Mouse (Mus musculus) kidney, embryonic 16.5 days (tissue): ENCODE data around the gene Mup20. TPM values are rescaled to one million over a fixed set of nuclear protein-coding genes. Genes with fewer than 3 reads are reported as not detected.
"Not testable (repeated sequence)": the region's sequence is repeated elsewhere in the genome, so short reads cannot be mapped to it uniquely, and the experiment has no call there.

ENCODE experiments used
- ATAC-seq: fragments of 200-750 bp; cut with Nextera tagmentation; 2 replicates; pipeline ENCODE4 v1.8.0; 2017; ENCODE audit warnings: moderate TSS enrichment; ENCODE audit not compliant: low FRiP score, low TSS enrichment
- H3K27ac ChIP-seq: fragments of 300-500 bp; sonication (generic); 2 replicates; pipeline ENCODE4 v1.5.1; 2014; ENCODE audit warnings: low read length
- H3K27me3 ChIP-seq: fragments of 300-500 bp; sonication (generic); 2 replicates; pipeline ENCODE4 v1.6.1; 2014; ENCODE audit warnings: low read length, control low read depth, mixed read lengths; ENCODE audit not compliant: insufficient read depth
- H3K36me3 ChIP-seq: fragments of 300-500 bp; sonication (generic); 2 replicates; pipeline ENCODE4 v1.6.1; 2014; ENCODE audit warnings: low read length, control low read depth, mixed read lengths; ENCODE audit not compliant: insufficient read depth
- H3K4me1 ChIP-seq: fragments of 300-500 bp; sonication (generic); 2 replicates; pipeline ENCODE4 v1.6.1; 2014; ENCODE audit warnings: low read length, control low read depth, mixed read lengths; ENCODE audit not compliant: insufficient read depth
- H3K4me2 ChIP-seq: fragments of 300-500 bp; sonication (generic); replicated peaks from 2 replicates; pipeline ENCODE4 v1.6.1; 2014; ENCODE audit warnings: low read depth, low read length
- H3K4me3 ChIP-seq: fragments of 300-500 bp; sonication (generic); 2 replicates; pipeline ENCODE4 v1.5.1; 2014; ENCODE audit warnings: mild to moderate bottlenecking, low read length
- H3K9ac ChIP-seq: fragments of 300-500 bp; sonication (generic); replicated peaks from 2 replicates; pipeline ENCODE4 v1.6.1; 2014; ENCODE audit warnings: low read length
- H3K9me3 ChIP-seq: fragments of 300-500 bp; sonication (generic); 2 replicates; pipeline ENCODE4 v1.6.1; 2016; ENCODE audit warnings: low read length, control low read depth
- WGBS: fragments of 180-500 bp; shearing (Covaris S2); extraction: QIAGEN DNeasy Blood & Tissue Kit; methylation state at CpG from one replicate; pipeline ENCODE4 v1.1.7; 2014; 5-methylcytosine and 5-hydroxymethylcytosine counted together
- polyA plus RNA-seq: library from polyadenylated mRNA; unstranded; fragments of >200 nt; fragmentation: Nextera tagmentation; extraction: Ambion mirVana; gene quantifications from 2 replicates; pipeline ENCODE4 v1.2.1, GENCODE M21; 2015

The Mup20 gene
- not detected in 2 replicates for polyA plus RNA-seq

- H3K27me3 ChIP-seq, H3K4me1 ChIP-seq, H3K36me3 ChIP-seq, H3K4me3 ChIP-seq, H3K9me3 ChIP-seq, H3K27ac ChIP-seq, H3K9ac ChIP-seq, ATAC-seq, H3K4me2 ChIP-seq: not testable (repeated sequence)
- WGBS = 86% methylated on average over 2 of the region's 3 CpGs
Observed at GRCm38 (mm10) chr4:62054058-62054457, at the start of gene Mup20. Mup20 (minus strand) TSS chr4:62054158.

- H3K27me3 ChIP-seq, ATAC-seq: not testable (repeated sequence)
Observed at GRCm38 (mm10) chr4:62103366-62103765, 49.4 kb upstream of the Mup20 start.

GRCm38 (mm10) chr4:62087953-62088352 is 34.0 kb upstream of the Mup20 start:
- Histone ChIP-seq H3K4me1 (no peaks in the 10 kb centered on the region), H3K9ac (no peak overlapping the region), H3K4me2 (no peak overlapping the region), H3K4me3 (no peak overlapping the region), H3K9me3 (no peaks in the 10 kb centered on the region), H3K27ac (no peak overlapping the region), H3K36me3 (no peaks in the 10 kb centered on the region), H3K27me3 (no peaks in the 10 kb centered on the region)
- ATAC-seq = no peak
- WGBS = 85% methylated on average over 2 of the region's 2 CpGs

More at GRCm38 (mm10) chr4:62103366-62103765, 49.4 kb upstream of the Mup20 start:
- not testable (repeated sequence) for H3K4me2 ChIP-seq, H3K4me1 ChIP-seq, H3K36me3 ChIP-seq, H3K9me3 ChIP-seq, H3K27ac ChIP-seq, H3K9ac ChIP-seq, H3K4me3 ChIP-seq
- 80% methylated on average over 1 of the region's 2 CpGs for WGBS

- no peak within 1 kb of the TSS for H3K4me2 ChIP-seq
- H3K4me1 ChIP-seq = no peaks in the 10 kb centered on the region
- H3K9me3 ChIP-seq = no peaks in the 10 kb centered on the region
- H3K4me3 ChIP-seq = no peak within 1 kb of the TSS
- H3K36me3 ChIP-seq = no peaks in the 10 kb centered on the region
- no peaks in the 10 kb centered on the region for H3K27me3 ChIP-seq
- H3K9ac ChIP-seq = no peak within 1 kb of the TSS
- 80% methylated on average over 2 of the region's 2 CpGs for WGBS
- no peak within 1 kb of the TSS for H3K27ac ChIP-seq
- no peak for ATAC-seq
Observed at GRCm38 (mm10) chr4:62087241-62087640, 33.3 kb upstream of the Mup20 start, which contains the start of gene Mup3. Mup3 (minus strand) TSS chr4:62087342.

- Histone ChIP-seq H3K9me3 (no peaks in the 10 kb centered on the region), H3K36me3 (no peaks in the 10 kb centered on the region), H3K4me2 (no peak overlapping the region), H3K9ac (no peak overlapping the region), H3K4me1 (no peaks in the 10 kb centered on the region), H3K4me3 (no peak overlapping the region), H3K27ac (no peak overlapping the region), H3K27me3 (no peaks in the 10 kb centered on the region)
- no peak for ATAC-seq
Observed at GRCm38 (mm10) chr4:62082755-62083154, 28.8 kb upstream of the Mup20 start.

- Histone ChIP-seq H3K4me3 (no peak overlapping the region), H3K27ac (no peak overlapping the region), H3K36me3 (no peaks in the 10 kb centered on the region), H3K27me3 (no peaks in the 10 kb centered on the region), H3K9me3 (no peaks in the 10 kb centered on the region), H3K9ac (no peak overlapping the region), H3K4me2 (no peak overlapping the region), H3K4me1 (no peaks in the 10 kb centered on the region)
- WGBS = 61% methylated on average over 3 of the region's 3 CpGs
- no peak for ATAC-seq
Observed at GRCm38 (mm10) chr4:62075126-62075525, 21.2 kb upstream of the Mup20 start.

- H3K36me3 ChIP-seq, H3K4me1 ChIP-seq, H3K4me3 ChIP-seq, H3K9ac ChIP-seq, H3K27me3 ChIP-seq, ATAC-seq, H3K9me3 ChIP-seq, H3K27ac ChIP-seq, H3K4me2 ChIP-seq: not testable (repeated sequence)
- 87% methylated on average over 2 of the region's 2 CpGs for WGBS
Observed at GRCm38 (mm10) chr4:62054780-62055179, 822 bp upstream of the Mup20 start.

GRCm38 (mm10) chr4:62026281-62026680 is 27.7 kb downstream of the Mup20 start:
- Histone ChIP-seq H3K4me3 (no peak overlapping the region), H3K27ac (no peak overlapping the region), H3K4me2 (no peak overlapping the region), H3K4me1 (no peaks in the 10 kb centered on the region), H3K9me3 (no peaks in the 10 kb centered on the region), H3K27me3 (no peaks in the 10 kb centered on the region), H3K9ac (no peak overlapping the region), H3K36me3 (no peaks in the 10 kb centered on the region)
- no peak for ATAC-seq
- WGBS = 89% methylated on average over 1 of the region's 1 CpGs

GRCm38 (mm10) chr4:62024256-62024959 is 29.6 kb downstream of the Mup20 start:
- H3K4me2 ChIP-seq = no peak overlapping the region
- no peak overlapping the region for H3K4me3 ChIP-seq
- H3K27ac ChIP-seq = no peak overlapping the region
- no peak for ATAC-seq
- H3K27me3 ChIP-seq = no peaks in the 10 kb centered on the region
- no peaks in the 10 kb centered on the region for H3K36me3 ChIP-seq
- 54% methylated on average over 2 of the region's 2 CpGs for WGBS
- no peak overlapping the region for H3K9ac ChIP-seq
- no peaks in the 10 kb centered on the region for H3K9me3 ChIP-seq
- no peaks in the 10 kb centered on the region for H3K4me1 ChIP-seq

- Histone ChIP-seq H3K9me3 (no peaks in the 10 kb centered on the region), H3K9ac (no peak overlapping the region)
- 91% methylated on average over 4 of the region's 4 CpGs for WGBS
Observed at GRCm38 (mm10) chr4:62023646-62024045, 30.3 kb downstream of the Mup20 start.

More at GRCm38 (mm10) chr4:62023646-62024045, 30.3 kb downstream of the Mup20 start:
- Histone ChIP-seq H3K27me3 (no peaks in the 10 kb centered on the region), H3K4me1 (no peaks in the 10 kb centered on the region), H3K4me2 (no peak overlapping the region), H3K4me3 (no peak overlapping the region), H3K27ac (no peak overlapping the region), H3K36me3 (no peaks in the 10 kb centered on the region)
- no peak for ATAC-seq
